Mouse (Mus musculus) heart, postnatal 10 days (tissue): ENCODE results near the gene Cyp2b10. TPM values are rescaled to one million over a fixed set of nuclear protein-coding genes. Genes with fewer than 3 reads are reported as not detected.
"Not testable (repeated sequence)": the region's sequence is repeated elsewhere in the genome, so short reads cannot be mapped to it uniquely, and the experiment has no call there.

Experiments used
- DNase-seq, 2 experiments: peaks; one replicate each; pipeline ENCODE4 v3.0.0; 2021
- intact Hi-C: fragments of 180-260 bp; cut with DNase I; formaldehyde crosslinking; loops from one replicate; pipeline ENCODE4 v1.15.1; 2025
- total RNA-seq, 2 experiments: library from RNA; stranded (reverse); gene quantifications; 2 replicates each; pipeline ENCODE4 v1.2.3; 2021

Cyp2b10 gene
- total RNA-seq, 2 experiments from 2014 or later: 0.30 to 1.3 TPM

GRCm38 (mm10) chr7:25907380-25907779 lies 10.0 kb downstream of the Cyp2b10 start:
- intact Hi-C loops: no loop called here

GRCm38 (mm10) chr7:25910046-25910445 lies 12.6 kb downstream of the Cyp2b10 start:
- no peak for DNase-seq
- intact Hi-C loops: no loop called here

More at GRCm38 (mm10) chr7:25907380-25907779, 10.0 kb downstream of the Cyp2b10 start:
- DNase-seq: no peak

GRCm38 (mm10) chr7:25916116-25916515 lies 18.7 kb downstream of the Cyp2b10 start:
- no peak for DNase-seq
- intact Hi-C loops: no loop called here

GRCm38 (mm10) chr7:25917271-25917670 lies 19.9 kb downstream of the Cyp2b10 start:
- intact Hi-C loops: not testable (repeated sequence)
- DNase-seq: peak in 1 of 2 experiments; percentile 8

GRCm38 (mm10) chr7:25919467-25919866 lies 22.0 kb downstream of the Cyp2b10 start:
- no peak for DNase-seq
- intact Hi-C loops: no loop called here

- DNase-seq: no peak
- intact Hi-C loops: no loop called here
Measured at GRCm38 (mm10) chr7:25945274-25945673, 47.9 kb downstream of the Cyp2b10 start.

Other genes starting within 250 kb of the Cyp2b10 start
- gene Bckdha, start 238.6 kb upstream of the Cyp2b10 start, total RNA-seq: 100 to 1,000 TPM in 1 of 2 experiments, 10 to 100 TPM in 1; 94.3 to 104 TPM
- 10 to 100 TPM; 17.9 to 20.6 TPM for gene Exosc5, start 238.5 kb upstream of the Cyp2b10 start, total RNA-seq
- not detected for gene Tmem91, start 222.5 kb upstream of the Cyp2b10 start, total RNA-seq
- 10 to 100 TPM; 12.3 to 14.3 TPM for gene B9d2, start 216.8 kb upstream of the Cyp2b10 start, total RNA-seq
- 10 to 100 TPM; 43.6 to 45.5 TPM for gene Tgfb1, start 210.6 kb upstream of the Cyp2b10 start, total RNA-seq
- 10 to 100 TPM; 48.9 to 51.9 TPM for gene Ccdc97, start 178.5 kb upstream of the Cyp2b10 start, total RNA-seq
- 100 to 1,000 TPM; 117 to 119 TPM for gene Hnrnpul1, start 142.9 kb upstream of the Cyp2b10 start, total RNA-seq
- 100 to 1,000 TPM; 113 to 139 TPM for gene Axl, start 108.9 kb upstream of the Cyp2b10 start, total RNA-seq
- gene Cyp2s1, start 80.7 kb upstream of the Cyp2b10 start, total RNA-seq: 1 to 10 TPM; 6.1 to 7.0 TPM
- not detected for gene Cyp2b13, start 163.9 kb downstream of the Cyp2b10 start, total RNA-seq